Mouse (Mus musculus) heart, postnatal 0 days (tissue): ENCODE data around the gene Gimd1.

ENCODE experiments used
- CTCF ChIP-seq: IDR thresholded peaks from 2 replicates; pipeline ENCODE4 v1.5.1; 2016; ENCODE audit warnings: antibody characterized with exemption, control low read depth, low read depth
- EP300 ChIP-seq: IDR thresholded peaks from 2 replicates; pipeline ENCODE4 v1.6.1; 2016; ENCODE audit warnings: antibody characterized with exemption, low read depth

GRCm38 (mm10) chr3:132590010-132590409 lies 39.6 kb upstream of the Gimd1 start:
- no peak for TF ChIP-seq EP300
- TF ChIP-seq CTCF = no peak
